Mouse (Mus musculus) G1E-ER4 (cell line): ENCODE data around the gene Trf. TPM values are rescaled to one million over a fixed set of nuclear protein-coding genes. Genes with fewer than 3 reads are reported as not detected.

ENCODE experiments used
- GATA1 ChIP-seq: IDR thresholded peaks from one replicate; pipeline ENCODE4 v1.8.0; 2012; ENCODE audit warnings: low read length, inconsistent platforms
- polyA plus RNA-seq: library from polyadenylated mRNA; stranded (reverse); fragments of >175 nt; gene quantifications from 2 replicates; pipeline ENCODE4 v1.2.3, GENCODE M21; 2012

The Trf gene
- polyA plus RNA-seq, 1 experiment: not detected

- no peak for TF ChIP-seq GATA1
These were observed 44.3 kb downstream of the Trf start for GRCm38 (mm10) chr9:103185946-103186345.

- TF ChIP-seq GATA1: no peak
These were observed 45.4 kb downstream of the Trf start for GRCm38 (mm10) chr9:103184855-103185254.

GRCm38 (mm10) chr9:103181886-103182285, 48.4 kb downstream of the Trf start:
- no peak for TF ChIP-seq GATA1

GRCm38 (mm10) chr9:103180807-103181565, 49.3 kb downstream of the Trf start:
- no peak for TF ChIP-seq GATA1

GRCm38 (mm10) chr9:103180303-103180702, 49.9 kb downstream of the Trf start:
- TF ChIP-seq GATA1: no peak

GRCm38 (mm10) chr9:103175692-103176091, 54.6 kb downstream of the Trf start:
- no peak for TF ChIP-seq GATA1

GRCm38 (mm10) chr9:103174771-103175519, 55.3 kb downstream of the Trf start:
- TF ChIP-seq GATA1: no peak

- no peak for TF ChIP-seq GATA1
These were observed 61.5 kb downstream of the Trf start for GRCm38 (mm10) chr9:103168771-103169170.

- TF ChIP-seq GATA1: no peak
These were observed 62.2 kb downstream of the Trf start for GRCm38 (mm10) chr9:103168046-103168445.

- TF ChIP-seq GATA1: no peak
These were observed 66.4 kb downstream of the Trf start for GRCm38 (mm10) chr9:103163806-103164205.

- TF ChIP-seq GATA1: no peak
These were observed 75.7 kb downstream of the Trf start for GRCm38 (mm10) chr9:103154568-103154967.

Other genes with a start within 250 kb of the Trf start
- gene Slco2a1, start 241.7 kb downstream of the Trf start, polyA plus RNA-seq: not detected in 2 replicates
- not detected in 2 replicates for gene Rab6b, start 118.7 kb downstream of the Trf start, polyA plus RNA-seq
- gene Srprb, start 28.3 kb downstream of the Trf start, polyA plus RNA-seq: 13.2 and 25.4 TPM in 2 replicates
- not detected in 2 replicates for gene Gm20425, start 137 bp downstream of the Trf start, polyA plus RNA-seq
- 3.3 and 4.2 TPM in 2 replicates for gene 1300017J02Rik, start 74.6 kb upstream of the Trf start, polyA plus RNA-seq
- gene Topbp1, start 74.8 kb upstream of the Trf start, polyA plus RNA-seq: 45.7 and 55.1 TPM in 2 replicates
- 294 and 445 TPM in 2 replicates for gene Cdv3, start 135.4 kb upstream of the Trf start, polyA plus RNA-seq
- gene Bfsp2, start 250.0 kb upstream of the Trf start, polyA plus RNA-seq: not detected in 2 replicates